Mouse (Mus musculus): ENCODE data around the gene Gm3952. TPM values are rescaled to one million over a fixed set of nuclear protein-coding genes. Genes with fewer than 3 reads are reported as not detected.

Gene Gm3952
- polyA plus RNA-seq, 1 experiment: not detected

- no peak for TF ChIP-seq POLR2A (IDR thresholded peaks at IDR 0.05; ENCODE audit: low read depth, low read length)
- no peak for TF ChIP-seq CTCF (IDR thresholded peaks at IDR 0.05; ENCODE audit: borderline replicate concordance, insufficient read depth, low read length)
- Histone ChIP-seq H3K27ac (ENCODE audit: insufficient read depth, low read length) (peak overlapping the region; percentile 77), H3K4me3 (ENCODE audit: insufficient read depth, low read length) (no peak overlapping the region), H3K4me1 (ENCODE audit: control insufficient read depth, insufficient read depth, low read length) (peaks cover 10% of the 10 kb centered on the region)
These were observed 93.7 kb downstream of the Gm3952 start for GRCm38 (mm10) chr8:128704836-128705235.

- TF ChIP-seq CTCF (IDR thresholded peaks at IDR 0.05; ENCODE audit: borderline replicate concordance, insufficient read depth, low read length) (no peak), POLR2A (IDR thresholded peaks at IDR 0.05; ENCODE audit: low read depth, low read length) (no peak)
- H3K4me3 ChIP-seq (ENCODE audit: insufficient read depth, low read length): no peak overlapping the region
- peaks cover 10% of the 10 kb centered on the region for H3K4me1 ChIP-seq (ENCODE audit: control insufficient read depth, insufficient read depth, low read length)
- peak overlapping the region; percentile 77 for H3K27ac ChIP-seq (ENCODE audit: insufficient read depth, low read length)
These were observed 94.1 kb downstream of the Gm3952 start for GRCm38 (mm10) chr8:128704376-128704775.

- Histone ChIP-seq H3K27ac (ENCODE audit: insufficient read depth, low read length) (0 out of 2 replicates have a peak overlapping the region, but pooled peaks have one; percentile 54), H3K4me3 (ENCODE audit: insufficient read depth, low read length) (no peak overlapping the region), H3K4me1 (ENCODE audit: control insufficient read depth, insufficient read depth, low read length) (peaks cover 8% of the 10 kb centered on the region)
- TF ChIP-seq CTCF (IDR thresholded peaks at IDR 0.05; ENCODE audit: borderline replicate concordance, insufficient read depth, low read length) (no peak), POLR2A (IDR thresholded peaks at IDR 0.05; ENCODE audit: low read depth, low read length) (no peak)
These were observed 100.5 kb downstream of the Gm3952 start for GRCm38 (mm10) chr8:128697945-128698344.

GRCm38 (mm10) chr8:128696701-128697397 is 101.6 kb downstream of the Gm3952 start:
- TF ChIP-seq CTCF (IDR thresholded peaks at IDR 0.05; ENCODE audit: borderline replicate concordance, insufficient read depth, low read length) (no peak), POLR2A (IDR thresholded peaks at IDR 0.05; ENCODE audit: low read depth, low read length) (no peak)
- Histone ChIP-seq H3K4me1 (ENCODE audit: control insufficient read depth, insufficient read depth, low read length) (peaks cover 5% of the 10 kb centered on the region), H3K4me3 (ENCODE audit: insufficient read depth, low read length) (no peak overlapping the region), H3K27ac (ENCODE audit: insufficient read depth, low read length) (no peak overlapping the region)

Other genes with a start within 250 kb of the Gm3952 start
- 1,192 and 1,667 TPM in 2 replicates for gene Itgb1, start 113.0 kb downstream of the Gm3952 start, polyA plus RNA-seq (2011; ENCODE audit: insufficient read length, low read depth, missing spikeins)

Data from embryonic fibroblast, embryonic 13.5 days (primary cell).